Mouse (Mus musculus): ENCODE measurements around the gene Actl9.
A peak's percentile ranks its signal among the peaks of the same experiment; 100 is the strongest.

The Actl9 gene

GRCm38 (mm10) chr17:33432019-33432946 is at the start of gene Actl9:
TSS of gene Actl9 (plus strand) at chr17:33432896.
- no peak for DNase-seq (ENCODE audit: low spot score)

GRCm38 (mm10) chr17:33385705-33386104 is 47.0 kb upstream of the Actl9 start:
- DNase-seq (ENCODE audit: low spot score): no peak

- no peak for DNase-seq (ENCODE audit: low spot score)
Observed at GRCm38 (mm10) chr17:33392271-33392670, 40.4 kb upstream of the Actl9 start.

- peak; percentile 96 for DNase-seq (ENCODE audit: low spot score)
Observed at GRCm38 (mm10) chr17:33394182-33395034, 38.3 kb upstream of the Actl9 start, which contains the start of gene Zfp101. TSS of gene Zfp101 (minus strand) at chr17:33394641.

- DNase-seq (ENCODE audit: low spot score): peak; percentile 87
Observed at GRCm38 (mm10) chr17:33439148-33439547, 6.5 kb downstream of the Actl9 start.

GRCm38 (mm10) chr17:33439922-33440321 is 7.2 kb downstream of the Actl9 start:
- no peak for DNase-seq (ENCODE audit: low spot score)

GRCm38 (mm10) chr17:33441159-33441558 is 8.5 kb downstream of the Actl9 start:
- DNase-seq (ENCODE audit: low spot score): no peak

- DNase-seq (ENCODE audit: low spot score): no peak
Observed at GRCm38 (mm10) chr17:33456631-33457030, 23.9 kb downstream of the Actl9 start.

- no peak for DNase-seq (ENCODE audit: low spot score)
Observed at GRCm38 (mm10) chr17:33471206-33471605, 38.5 kb downstream of the Actl9 start.
